Mouse (Mus musculus) heart, postnatal 10 days (tissue): Measurements from ENCODE around the gene Ptprm. TPM values are rescaled to one million over a fixed set of nuclear protein-coding genes. Genes with fewer than 3 reads are reported as not detected.

Experiments
- DNase-seq, 2 experiments: peaks; one replicate each; pipeline ENCODE4 v3.0.0; 2021
- intact Hi-C: fragments of 180-260 bp; cut with DNase I; formaldehyde crosslinking; loops from one replicate; pipeline ENCODE4 v1.15.1; 2025
- total RNA-seq, 2 experiments: library from RNA; stranded (reverse); gene quantifications; 2 replicates each; pipeline ENCODE4 v1.2.3; 2021

Gene Ptprm
- total RNA-seq, 2 experiments from 2014 or later: 132 to 133 TPM

DNA sequence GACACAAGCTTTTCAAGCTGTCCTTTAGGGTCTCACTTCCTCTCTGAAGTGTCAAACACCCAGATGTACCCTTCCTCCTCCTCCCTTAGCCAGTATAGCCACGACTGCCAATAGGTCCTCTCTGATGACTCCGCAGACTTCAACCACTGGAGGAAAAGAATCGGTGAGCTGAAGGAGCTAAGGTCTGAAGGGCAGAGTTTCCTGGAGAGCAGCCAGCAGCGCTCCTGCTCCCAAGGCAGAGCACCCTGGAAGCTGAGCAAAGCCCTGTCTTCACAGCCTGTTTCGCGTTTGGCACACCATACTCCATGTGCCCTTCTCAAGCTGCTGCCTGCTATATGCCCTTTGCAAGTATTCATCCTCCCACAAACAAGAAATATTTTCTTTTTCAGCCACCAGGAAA is 252.2 kb downstream of the Ptprm start:
- DNase-seq: peak; percentile 38 to 49

DNA sequence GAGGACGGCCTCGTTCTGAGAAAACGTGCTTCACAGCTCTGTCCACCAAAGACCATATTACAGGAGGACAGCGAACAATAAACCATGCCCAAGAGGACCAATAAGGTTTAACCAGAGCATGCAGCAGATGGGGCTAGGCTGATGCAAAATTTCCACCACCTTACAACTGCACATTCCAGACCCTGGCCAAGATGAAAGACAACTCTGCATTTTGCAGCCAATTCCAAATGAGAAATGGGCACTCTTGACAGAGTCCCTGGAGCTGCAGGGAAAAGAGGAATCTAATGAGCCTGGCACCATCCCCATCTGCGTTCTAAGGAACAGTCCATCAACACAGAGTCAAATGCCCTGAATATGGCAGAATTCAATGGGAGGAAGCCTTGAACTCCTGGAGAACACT is 263.3 kb downstream of the Ptprm start:
- intact Hi-C loops: no loop called here
- no peak for DNase-seq

More for the DNA sequence above, 252.2 kb downstream of the Ptprm start:
- intact Hi-C loops: no loop called here

DNA sequence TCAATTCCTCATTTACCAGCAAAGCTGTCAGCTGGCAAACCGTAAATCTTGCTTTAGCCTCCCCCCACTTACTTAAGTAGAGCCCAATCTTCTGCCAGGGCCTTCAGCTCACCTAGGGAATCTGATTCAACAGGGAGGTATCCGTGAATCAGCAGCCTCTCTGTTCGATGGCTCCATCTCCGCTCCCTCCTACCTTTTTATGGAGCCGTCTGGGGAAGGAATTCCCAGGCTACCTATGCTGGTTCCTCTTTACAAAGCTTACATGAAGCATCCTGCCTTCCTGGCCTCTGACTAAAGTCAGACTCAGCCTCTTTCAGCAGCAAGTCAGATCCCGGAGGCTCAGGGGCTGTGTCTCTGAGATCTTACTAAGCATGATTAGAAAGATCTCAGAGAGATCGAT is 264.1 kb downstream of the Ptprm start:
- intact Hi-C loops: no loop called here
- no peak for DNase-seq

DNA sequence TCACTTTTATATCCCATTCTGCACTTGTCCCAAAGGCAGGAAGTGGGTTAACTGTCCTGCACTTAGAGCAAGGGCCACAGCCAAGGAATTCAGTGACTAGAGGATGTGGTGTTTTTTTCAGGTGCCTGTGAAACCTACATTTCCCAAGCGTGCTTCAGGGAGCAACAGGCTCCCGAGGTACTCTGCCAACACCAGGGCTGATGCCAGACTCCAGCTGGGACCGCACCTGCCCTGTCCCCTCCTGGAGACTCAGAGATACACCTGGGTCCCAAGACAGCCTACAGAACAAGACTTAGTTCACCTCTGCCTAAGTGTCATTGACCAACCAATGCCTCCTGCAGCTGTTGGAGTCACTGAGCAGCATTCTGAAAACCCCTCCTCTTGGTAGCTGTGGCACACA is 264.6 kb downstream of the Ptprm start:
- intact Hi-C loops: loop anchor here (10.0 kb wide), 1 partner anchor 515 kb away; no protein-coding TSS in a partner anchor
- no peak for DNase-seq

DNA sequence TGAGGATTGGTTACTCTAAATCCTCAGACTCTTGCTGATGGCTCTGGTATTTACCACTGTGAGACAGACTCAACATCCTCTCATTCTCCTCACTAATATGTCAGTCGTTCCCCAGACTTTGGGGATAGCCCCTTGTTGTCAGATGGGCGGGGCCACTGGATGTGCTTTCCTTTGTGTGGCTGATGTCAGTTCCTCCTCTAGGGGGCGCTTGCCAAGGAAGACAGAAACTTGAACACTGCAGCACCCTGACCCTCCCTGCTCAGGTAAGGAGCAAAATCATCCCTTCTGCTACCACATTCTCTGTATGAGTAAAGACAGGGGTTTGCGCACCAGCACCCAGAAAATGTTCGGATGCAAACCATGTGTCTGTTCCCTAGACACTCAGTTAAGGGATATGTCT is 266.7 kb downstream of the Ptprm start:
- DNase-seq: peak in 1 of 2 experiments; percentile 15
- intact Hi-C loops: loop anchor here (10.0 kb wide), 1 partner anchor 513 kb away; no protein-coding TSS in a partner anchor

DNA sequence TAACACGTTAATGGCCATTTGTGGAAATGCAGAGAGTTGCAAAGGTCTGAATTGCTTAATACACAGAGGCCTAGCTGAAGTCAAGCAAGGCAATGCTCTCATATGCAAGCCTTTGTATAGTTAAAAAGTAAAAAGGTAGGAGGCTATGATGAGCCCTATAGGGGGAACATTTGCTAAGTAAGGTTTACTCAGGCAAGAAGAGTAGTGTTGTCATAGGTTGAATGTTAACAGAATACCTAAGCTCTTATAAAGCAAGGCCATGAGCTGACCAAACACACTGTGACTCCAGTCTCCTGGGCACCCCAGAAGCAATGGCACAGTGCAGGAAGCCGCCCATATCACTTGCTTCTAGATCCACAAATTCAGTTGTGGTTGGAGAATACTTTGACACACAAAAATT is 267.4 kb downstream of the Ptprm start:
- intact Hi-C loops: loop anchor here (10.0 kb wide), 1 partner anchor 512 kb away; no protein-coding TSS in a partner anchor
- DNase-seq: no peak

DNA sequence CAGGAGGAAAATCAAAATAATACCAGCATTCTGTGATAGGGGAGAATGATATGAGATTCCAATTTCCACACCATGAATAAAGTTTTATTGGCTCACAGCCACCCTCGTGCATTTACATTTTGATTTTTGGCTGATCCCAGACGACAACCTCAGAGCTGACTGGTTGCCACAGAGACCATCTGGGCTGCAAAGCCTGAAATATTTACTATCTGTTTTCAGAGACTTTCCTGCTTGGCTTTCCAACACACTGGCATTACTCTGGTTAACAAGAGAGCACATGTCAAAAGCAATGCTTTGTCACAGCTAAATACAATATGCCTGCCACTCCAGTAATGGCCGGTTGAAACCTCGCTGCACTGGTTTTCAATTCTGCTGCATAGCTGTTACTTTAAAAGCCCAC is 269.8 kb downstream of the Ptprm start:
- intact Hi-C loops: loop anchor here (5.0 to 10.0 kb wide), 2 partner anchors 93 to 510 kb away; no protein-coding TSS in a partner anchor
- no peak for DNase-seq

DNA sequence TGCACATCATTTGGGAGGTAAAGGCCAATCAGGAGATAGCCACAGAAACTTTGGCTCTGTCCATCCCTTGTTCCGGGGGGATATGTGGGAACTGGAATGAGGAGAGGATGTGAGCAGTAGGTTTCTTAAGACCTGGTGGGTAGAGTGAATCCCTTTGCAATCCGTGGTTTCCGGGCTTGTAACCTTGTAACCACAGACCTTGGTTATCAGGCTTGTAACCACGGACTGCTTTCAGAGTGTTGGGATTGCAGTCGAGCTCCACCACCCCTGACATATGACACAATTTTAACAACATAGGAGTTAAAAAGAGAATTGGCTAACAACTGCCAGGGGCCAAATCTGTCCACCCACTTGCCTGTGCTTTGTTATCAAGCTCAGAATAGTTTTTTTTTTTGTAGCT is 270.2 kb downstream of the Ptprm start:
- intact Hi-C loops: loop anchor here (5.0 to 10.0 kb wide), 2 partner anchors 93 to 509 kb away; no protein-coding TSS in a partner anchor

DNA sequence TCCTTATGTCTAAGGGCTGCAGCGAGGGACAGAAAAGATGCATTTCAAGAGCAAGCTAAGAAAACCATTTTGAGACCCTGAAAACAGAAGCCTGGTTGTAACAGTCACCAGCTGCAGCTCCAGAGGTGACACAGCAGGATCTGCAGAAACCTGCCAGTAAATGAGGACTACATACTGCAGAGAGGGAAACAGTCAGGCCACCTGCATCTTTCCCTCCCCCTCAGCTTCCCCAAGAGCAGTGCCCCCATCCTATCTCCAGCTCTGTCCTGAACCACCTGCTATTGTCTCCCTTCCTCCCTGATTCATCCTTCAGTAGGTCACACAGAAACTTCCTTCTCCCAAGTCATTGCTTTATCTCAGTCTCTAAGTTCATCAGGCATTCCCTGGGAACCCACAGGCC is 274.7 kb downstream of the Ptprm start:
- DNase-seq: no peak
- intact Hi-C loops: no loop called here

More for the DNA sequence above, 270.2 kb downstream of the Ptprm start:
- no peak for DNase-seq

DNA sequence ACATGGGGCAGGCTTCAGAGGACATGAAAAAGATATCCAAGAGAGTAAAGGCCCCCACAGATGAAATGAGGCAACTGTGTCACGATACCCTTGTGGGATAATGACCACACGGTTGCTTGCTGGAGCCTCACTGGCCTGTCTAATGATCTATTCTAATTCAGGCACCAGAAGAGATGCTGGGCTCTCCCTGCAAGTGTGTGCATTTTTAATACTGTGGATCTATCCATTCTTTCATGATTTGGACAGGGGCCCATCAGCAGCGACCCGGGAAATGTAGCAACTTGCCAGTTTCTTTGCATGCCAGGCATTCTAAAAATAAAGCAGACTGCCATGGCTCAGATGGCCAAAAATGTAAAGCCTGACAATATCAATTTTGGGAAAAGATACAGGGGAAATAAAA is 280.7 kb downstream of the Ptprm start:
- intact Hi-C loops: loop anchor here (5.0 kb wide), 1 partner anchor 279 kb away; the partner anchor contains the start of gene Ptprm
- no peak for DNase-seq

DNA sequence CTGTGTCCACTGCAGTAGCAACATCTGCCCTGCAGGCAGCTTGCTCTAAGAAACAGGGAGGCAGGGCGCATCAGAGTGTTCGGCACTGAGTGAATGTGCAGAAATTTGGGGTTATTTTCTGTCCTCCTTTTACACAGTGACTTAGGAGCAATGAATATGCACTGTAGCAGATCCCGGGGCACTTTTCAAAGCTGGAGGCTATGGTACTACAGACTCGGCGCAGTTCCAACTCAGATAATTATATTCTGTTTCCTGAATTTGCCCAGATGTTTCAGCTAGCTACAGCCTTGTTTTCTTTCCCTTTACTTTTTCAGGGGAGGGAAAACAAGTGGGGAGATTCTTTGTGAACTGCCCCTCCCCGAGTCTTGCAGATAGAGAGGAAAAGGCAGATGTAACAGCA is 281.1 kb downstream of the Ptprm start:
- intact Hi-C loops: loop anchor here (5.0 kb wide), 1 partner anchor 279 kb away; the partner anchor contains the start of gene Ptprm
- DNase-seq: peak in 1 of 2 experiments; percentile 20

DNA sequence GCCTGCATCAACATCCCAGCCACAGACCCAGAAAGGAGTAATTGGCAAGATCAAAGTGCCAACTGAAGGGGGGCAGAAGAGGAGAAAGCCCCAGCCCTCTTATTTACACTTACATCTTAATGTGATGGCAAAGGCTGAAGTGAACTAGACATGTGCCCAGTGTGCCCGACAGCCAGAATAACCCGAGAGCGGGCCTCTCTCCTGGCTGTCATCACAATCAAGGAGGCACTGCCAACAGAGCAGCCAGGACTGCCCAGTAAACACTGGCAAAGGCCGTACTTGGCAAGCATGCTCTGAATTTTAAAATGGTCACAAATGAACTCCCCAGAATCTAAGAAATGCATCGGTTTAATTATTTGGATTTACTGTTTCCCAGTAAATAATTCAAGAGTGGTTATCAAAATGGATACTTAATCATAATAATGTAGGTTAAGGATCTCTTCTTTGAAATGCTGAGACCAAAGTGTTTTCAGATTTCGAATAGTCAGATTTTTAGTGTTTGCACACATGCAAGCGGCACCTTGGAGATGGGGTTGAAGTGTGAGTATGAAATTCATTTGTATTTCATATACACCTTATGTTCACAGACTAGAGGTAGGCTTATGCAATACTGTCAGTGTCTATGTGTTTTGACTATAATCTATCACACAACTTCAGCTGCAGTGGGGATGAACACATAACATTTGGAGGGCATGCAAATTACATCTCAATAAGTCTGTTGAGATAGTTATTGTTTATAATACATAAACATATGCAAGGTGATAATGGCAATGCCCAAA is 282.8 kb downstream of the Ptprm start:
- peak; percentile 80 to 84 for DNase-seq
- intact Hi-C loops: loop anchor here (5.0 kb wide), 1 partner anchor 281 kb away; the partner anchor contains the start of gene Ptprm

DNA sequence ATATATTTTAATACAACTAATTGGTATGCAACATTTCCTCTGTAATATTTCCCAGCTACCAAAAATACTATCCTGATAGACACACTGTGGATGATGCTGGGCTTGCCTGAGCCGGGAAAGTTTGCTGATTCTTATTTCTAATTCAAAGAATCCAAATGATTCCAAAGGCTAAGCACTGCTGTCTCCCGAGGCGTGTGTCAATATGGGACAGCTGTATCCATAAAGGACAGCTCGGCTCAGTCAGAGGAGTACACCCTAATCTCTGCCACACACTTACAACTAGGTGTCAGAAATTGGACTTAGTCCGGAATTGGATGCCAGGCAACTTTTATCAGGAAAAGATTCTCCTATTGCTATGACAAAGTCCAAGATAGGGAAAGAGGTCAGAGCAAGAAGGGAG is 290.6 kb downstream of the Ptprm start:
- intact Hi-C loops: no loop called here
- DNase-seq: no peak

DNA sequence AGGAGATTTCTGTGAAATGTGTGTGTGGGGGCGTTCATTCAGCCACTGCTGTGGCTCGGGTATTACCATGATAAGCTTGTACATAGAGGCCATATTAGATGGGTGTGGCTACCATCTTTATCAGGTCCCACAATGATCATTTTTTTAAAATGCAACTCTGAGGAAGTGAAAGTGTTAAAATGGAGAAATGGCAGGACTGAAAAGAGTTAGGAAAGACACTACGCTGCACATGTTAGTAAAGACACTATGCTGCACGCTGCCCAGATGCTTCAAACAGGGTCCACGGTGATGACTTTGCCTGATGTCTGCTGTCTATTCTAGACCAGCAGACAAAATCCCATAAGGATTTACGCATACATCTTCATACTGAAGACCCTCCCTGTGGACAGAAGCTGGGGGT is 298.6 kb downstream of the Ptprm start:
- intact Hi-C loops: no loop called here

DNA sequence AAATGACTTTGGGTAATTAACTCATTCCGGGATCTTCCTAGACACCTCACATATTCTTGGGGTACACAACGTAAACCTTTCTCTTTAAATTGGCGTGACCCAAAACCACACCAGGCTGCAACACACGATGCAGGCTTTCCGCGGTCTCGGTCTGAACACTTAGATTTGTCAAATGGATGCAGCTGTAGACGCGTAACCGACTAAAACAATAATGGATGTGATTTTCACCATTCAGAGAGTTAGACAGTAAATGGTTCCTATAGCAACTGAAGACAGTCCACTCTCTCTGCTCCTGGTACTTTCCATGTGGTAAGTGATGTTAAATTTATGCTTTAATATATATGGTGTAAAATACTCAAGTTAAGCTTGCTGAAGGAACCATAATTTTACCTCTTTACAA is 300.1 kb downstream of the Ptprm start:
- no peak for DNase-seq
- intact Hi-C loops: no loop called here

More for the DNA sequence above, 298.6 kb downstream of the Ptprm start:
- no peak for DNase-seq

DNA sequence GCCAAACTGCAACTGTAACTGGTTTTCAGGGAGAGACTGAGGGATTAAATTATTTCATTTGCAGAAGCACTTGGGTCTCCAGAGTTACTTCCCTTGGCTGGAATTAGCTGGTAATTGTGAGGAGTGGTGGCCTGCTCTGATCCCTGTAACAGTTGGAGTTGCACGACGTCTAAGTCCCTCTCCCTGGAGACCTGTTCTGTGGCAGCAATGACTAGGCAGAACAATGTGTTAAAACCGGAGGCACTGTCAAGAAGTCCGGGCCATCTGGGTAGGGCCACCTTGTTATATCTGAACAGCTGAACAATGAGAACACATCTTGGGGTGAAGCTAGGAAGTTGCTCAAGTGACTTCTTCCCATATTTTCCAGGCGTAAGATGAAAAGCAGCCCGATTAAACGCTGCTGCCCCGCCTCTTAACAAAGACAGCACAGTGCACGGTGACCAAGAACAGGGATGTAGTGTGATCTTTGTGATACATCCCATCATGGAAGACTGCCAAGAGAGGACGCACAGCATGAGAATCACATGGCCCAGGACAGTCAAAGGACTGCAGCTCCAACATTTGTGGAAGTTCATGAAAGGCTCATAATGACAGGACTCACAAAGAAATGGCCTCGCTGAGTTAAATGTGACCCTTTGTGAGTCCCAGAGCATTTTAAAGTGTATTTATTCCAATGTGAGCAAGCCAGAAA is 301.5 kb downstream of the Ptprm start:
- intact Hi-C loops: no loop called here
- peak in 1 of 2 experiments; percentile 17 for DNase-seq

DNA sequence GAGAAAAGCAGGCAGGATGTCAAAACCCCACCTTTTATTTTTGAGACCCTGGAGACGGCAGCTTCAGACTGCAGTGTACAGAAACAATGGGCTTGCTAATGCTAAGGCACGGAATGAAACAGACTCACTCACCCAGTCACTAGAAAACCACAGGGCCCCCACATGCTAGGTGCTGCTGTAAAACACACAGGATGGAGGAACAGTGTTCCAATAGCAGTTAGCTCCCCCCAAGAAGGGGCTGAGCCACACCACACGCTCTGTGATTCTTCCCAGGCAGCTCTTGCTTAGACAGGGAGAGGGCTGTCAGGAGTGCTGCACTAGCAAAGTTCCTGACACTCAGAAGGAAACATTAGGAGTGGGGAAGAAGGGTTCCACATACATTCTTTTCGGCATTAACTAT is 306.6 kb downstream of the Ptprm start:
- no peak for DNase-seq
- intact Hi-C loops: no loop called here

DNA sequence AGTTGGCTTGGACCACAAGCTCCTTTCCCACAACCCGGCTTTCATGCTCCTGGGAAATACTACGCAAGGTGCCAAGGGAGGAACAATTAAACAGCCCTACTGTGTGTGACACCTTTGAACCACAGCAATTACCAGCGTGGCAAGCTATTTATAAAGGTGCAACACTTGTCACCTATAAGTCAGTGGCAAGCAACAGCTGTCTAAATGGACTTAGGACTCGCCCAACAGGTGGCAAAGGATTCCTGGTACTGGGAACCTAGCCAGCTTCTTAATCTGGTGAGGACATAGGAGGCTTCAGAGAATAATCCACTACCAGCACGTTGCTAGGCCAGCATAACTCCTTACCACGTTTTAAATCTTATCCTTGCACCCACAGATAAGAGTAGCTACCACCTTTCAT is 315.7 kb downstream of the Ptprm start:
- intact Hi-C loops: no loop called here
- no peak for DNase-seq

DNA sequence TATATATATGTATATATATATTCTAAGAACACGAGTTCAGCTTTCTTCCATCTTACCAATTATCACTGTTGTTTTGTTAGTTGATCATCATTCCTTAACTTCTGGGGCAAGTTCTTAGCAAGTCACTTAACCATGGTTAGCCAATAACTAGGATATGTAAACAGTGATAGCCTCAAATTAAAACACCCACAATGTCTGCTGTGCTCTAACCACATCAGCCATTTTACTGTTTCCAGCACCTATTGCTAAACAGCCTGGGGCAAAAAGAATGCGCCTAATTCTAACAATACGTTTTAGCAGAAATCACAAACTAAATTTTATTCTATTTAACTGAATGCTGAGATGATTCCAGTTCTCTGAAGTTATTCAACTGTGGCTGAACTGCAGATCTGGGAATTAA is 320.7 kb downstream of the Ptprm start:
- DNase-seq: no peak
- intact Hi-C loops: no loop called here

DNA sequence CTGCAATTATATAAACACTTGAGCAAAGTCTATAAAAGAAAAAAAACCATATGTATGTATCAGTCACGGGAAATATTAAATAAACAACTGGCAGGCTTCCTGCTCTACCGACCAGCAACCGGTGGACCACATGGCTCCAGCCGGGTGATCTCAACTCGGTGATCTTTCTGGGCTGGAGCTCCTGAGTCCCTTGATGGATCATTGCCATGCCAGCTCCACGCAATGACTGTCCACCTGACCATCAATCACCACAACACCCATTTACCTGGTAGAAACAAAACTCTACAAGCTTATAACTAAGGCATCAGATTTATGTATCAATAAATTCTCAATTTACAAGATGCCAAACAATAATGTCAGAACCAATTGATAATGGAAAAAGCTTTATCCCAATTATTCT is 322.2 kb downstream of the Ptprm start:
- intact Hi-C loops: no loop called here
- no peak for DNase-seq

DNA sequence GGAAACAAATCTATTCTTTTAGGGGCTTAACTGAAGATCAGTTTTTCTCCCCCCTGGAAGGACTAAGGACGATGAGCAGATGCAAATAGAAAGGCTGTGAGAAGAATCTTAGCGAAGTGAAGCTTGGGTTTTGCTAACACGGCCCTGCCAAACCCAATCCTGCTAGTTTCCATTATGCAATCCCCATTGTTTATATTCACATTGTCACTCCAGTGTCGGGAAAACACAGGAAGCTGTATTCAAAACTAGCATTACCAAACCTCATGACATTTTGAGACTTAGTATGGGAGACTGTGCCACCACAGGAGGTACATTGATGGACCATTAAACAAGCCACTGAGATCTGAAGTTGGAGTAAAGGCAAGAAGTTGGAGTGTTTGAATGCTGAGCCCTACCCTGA is 322.9 kb downstream of the Ptprm start:
- no peak for DNase-seq
- intact Hi-C loops: no loop called here

DNA sequence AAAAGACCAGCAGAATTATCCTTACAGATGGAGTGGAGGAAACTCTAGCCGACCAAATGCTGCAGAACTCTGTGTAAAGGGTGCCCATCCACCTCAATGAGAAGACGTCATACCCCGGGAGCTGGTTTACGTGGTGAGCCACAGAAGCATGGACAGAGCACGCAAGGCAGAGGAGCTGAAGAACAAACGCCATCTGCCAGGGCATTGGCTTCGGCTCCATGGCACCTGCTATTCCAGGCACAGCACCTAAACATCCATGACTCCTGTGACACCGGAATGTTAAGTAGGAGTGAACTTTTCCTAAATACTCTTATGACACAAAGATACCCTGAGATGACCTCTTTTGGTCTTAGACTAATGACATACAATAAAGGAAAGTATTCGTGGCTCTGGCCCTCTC is 327.0 kb downstream of the Ptprm start:
- no peak for DNase-seq
- intact Hi-C loops: no loop called here
